Mouse (Mus musculus) embryonic fibroblast, embryonic 13.5 days (primary cell): Measurements from ENCODE around the gene Clec2l. TPM values are rescaled to one million over a fixed set of nuclear protein-coding genes. Genes with fewer than 3 reads are reported as not detected.
A peak's percentile ranks its signal among the peaks of the same experiment; 100 is the strongest.

Experiments used
- H3K27ac ChIP-seq: 2 replicates; pipeline ENCODE4 v1.5.1; 2012; ENCODE audit warnings: low read length, control low read depth, inconsistent platforms; ENCODE audit not compliant: insufficient read depth
- H3K4me1 ChIP-seq: 2 replicates; pipeline ENCODE4 v1.6.1; 2011; ENCODE audit warnings: low read length; ENCODE audit not compliant: control insufficient read depth, insufficient read depth
- H3K4me3 ChIP-seq: 2 replicates; pipeline ENCODE4 v1.5.1; 2011; ENCODE audit warnings: mild to moderate bottlenecking, control low read depth, low read length; ENCODE audit not compliant: insufficient read depth
- CTCF ChIP-seq: IDR thresholded peaks from 2 replicates; pipeline ENCODE4 v1.5.1; 2011; ENCODE audit warnings: mild to moderate bottlenecking, control low read depth, low read length, moderate library complexity, borderline replicate concordance; ENCODE audit not compliant: insufficient read depth
- POLR2A ChIP-seq: IDR thresholded peaks from 2 replicates; pipeline ENCODE4 v1.6.1; 2011; ENCODE audit warnings: low read depth, mild to moderate bottlenecking, control low read depth, low read length, moderate library complexity
- polyA plus RNA-seq: library from polyadenylated mRNA; stranded (reverse); fragments of >200 nt; gene quantifications from 2 replicates; pipeline ENCODE4 v1.2.4, GENCODE M21; 2011; ENCODE audit warnings: low read depth; ENCODE audit not compliant: missing spikeins, insufficient read length

Clec2l gene
- polyA plus RNA-seq, 1 experiment: 0.61 TPM

- Histone ChIP-seq H3K4me3 (no peak overlapping the region), H3K4me1 (no peaks in the 10 kb centered on the region), H3K27ac (no peak overlapping the region)
- TF ChIP-seq POLR2A: no peak
- no peak for TF ChIP-seq CTCF
Measured at GRCm38 (mm10) chr6:38691052-38691451, 28.2 kb downstream of the Clec2l start.

GRCm38 (mm10) chr6:38692556-38692955, 29.7 kb downstream of the Clec2l start:
- no peak for TF ChIP-seq CTCF
- no peak for TF ChIP-seq POLR2A
- H3K4me3 ChIP-seq: no peak overlapping the region
- H3K4me1 ChIP-seq: no peaks in the 10 kb centered on the region
- no peak overlapping the region for H3K27ac ChIP-seq

- no peaks in the 10 kb centered on the region for H3K4me1 ChIP-seq
- H3K4me3 ChIP-seq: no peak overlapping the region
- no peak overlapping the region for H3K27ac ChIP-seq
- TF ChIP-seq CTCF: peak; percentile 56; the same call in 1 of the 2 replicates
- TF ChIP-seq POLR2A: no peak
Measured at GRCm38 (mm10) chr6:38695380-38696054, 32.6 kb downstream of the Clec2l start.

GRCm38 (mm10) chr6:38696570-38696969, 33.7 kb downstream of the Clec2l start:
- Histone ChIP-seq H3K4me1 (no peaks in the 10 kb centered on the region), H3K4me3 (no peak overlapping the region), H3K27ac (no peak overlapping the region)
- TF ChIP-seq CTCF (no peak), POLR2A (no peak)

- H3K27ac ChIP-seq: no peak overlapping the region
- no peaks in the 10 kb centered on the region for H3K4me1 ChIP-seq
- no peak overlapping the region for H3K4me3 ChIP-seq
- TF ChIP-seq CTCF (no peak), POLR2A (no peak)
Measured at GRCm38 (mm10) chr6:38698233-38698889, 35.5 kb downstream of the Clec2l start.

- H3K27ac ChIP-seq: no peak overlapping the region
- H3K4me3 ChIP-seq: no peak overlapping the region
- TF ChIP-seq CTCF (no peak), POLR2A (no peak)
- no peaks in the 10 kb centered on the region for H3K4me1 ChIP-seq
Measured at GRCm38 (mm10) chr6:38701421-38701820, 38.6 kb downstream of the Clec2l start.

GRCm38 (mm10) chr6:38702810-38703399, 40.0 kb downstream of the Clec2l start:
- H3K27ac ChIP-seq: no peak overlapping the region
- TF ChIP-seq POLR2A (no peak), CTCF (no peak)
- H3K4me1 ChIP-seq: no peaks in the 10 kb centered on the region
- no peak overlapping the region for H3K4me3 ChIP-seq

- no peak overlapping the region for H3K4me3 ChIP-seq
- H3K27ac ChIP-seq: no peak overlapping the region
- no peaks in the 10 kb centered on the region for H3K4me1 ChIP-seq
- TF ChIP-seq CTCF (no peak), POLR2A (no peak)
Measured at GRCm38 (mm10) chr6:38703526-38703925, 40.7 kb downstream of the Clec2l start.

GRCm38 (mm10) chr6:38704264-38704984, 41.6 kb downstream of the Clec2l start:
- no peak overlapping the region for H3K4me3 ChIP-seq
- H3K27ac ChIP-seq: no peak overlapping the region
- no peak for TF ChIP-seq CTCF
- no peak for TF ChIP-seq POLR2A
- H3K4me1 ChIP-seq: no peaks in the 10 kb centered on the region
